Mouse (Mus musculus) E14TG2a.4 (cell line): ENCODE data around the gene Gna11.

Experiments
- CTCF ChIP-seq: conservative IDR thresholded peaks from 2 replicates; pipeline ENCODE4 v1.5.1; 2014; ENCODE audit warnings: low read length
- POU5F1 ChIP-seq: IDR thresholded peaks from 2 replicates; pipeline ENCODE4 v1.6.1; 2014; ENCODE audit warnings: low read length, borderline replicate concordance

GRCm38 (mm10) chr10:81496264-81496901 is 48.6 kb downstream of the Gna11 start, which contains the start of gene Ncln:
- TF ChIP-seq CTCF = no peak
- no peak for TF ChIP-seq POU5F1
